Mouse (Mus musculus) lung, adult 2 months (tissue): ENCODE measurements around the gene Aatk.

ENCODE experiments used
- CTCF ChIP-seq: fragments of 200-500 bp; IDR thresholded peaks from 2 replicates; pipeline ENCODE4 v1.5.1; 2011; ENCODE audit warnings: mild to moderate bottlenecking, low read length, control low read depth; ENCODE audit not compliant: insufficient read depth
- POLR2A ChIP-seq: fragments of 200-500 bp; IDR thresholded peaks from 2 replicates; pipeline ENCODE4 v1.6.1; 2011; ENCODE audit warnings: low read depth, mild to moderate bottlenecking, control low read depth, low read length, borderline replicate concordance; ENCODE audit errors: extremely low read depth

DNA sequence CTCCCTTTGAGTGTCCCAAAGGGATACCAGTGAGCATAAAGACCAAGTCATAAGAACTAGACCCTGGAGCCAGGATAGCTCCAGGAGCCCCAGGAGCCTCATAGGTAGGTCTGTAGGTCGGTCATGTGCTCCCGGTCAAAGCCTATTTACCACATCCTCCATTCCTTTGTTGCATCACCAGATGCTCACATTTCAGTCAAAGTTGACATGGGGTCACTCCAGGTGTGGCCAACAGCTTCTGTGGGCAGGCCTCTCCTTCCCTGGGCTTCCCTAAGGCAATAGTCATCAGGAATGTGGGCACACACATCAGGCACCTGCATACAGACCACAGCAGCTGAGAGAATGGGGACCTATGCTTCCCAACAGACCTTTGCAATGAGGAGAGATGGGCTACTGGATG is 79.1 kb downstream of the Aatk start:
- no peak for TF ChIP-seq CTCF
- no peak for TF ChIP-seq POLR2A
